Mouse (Mus musculus) hematopoietic multipotent progenitor cell, adult 10-12 weeks (in vitro differentiated cells): ENCODE measurements around the gene Fcgr1. TPM values are rescaled to one million over a fixed set of nuclear protein-coding genes. Genes with fewer than 3 reads are reported as not detected.

ENCODE experiments used
- polyA plus RNA-seq: library from polyadenylated mRNA; stranded (reverse); fragments of >175 nt; gene quantifications from 2 replicates; pipeline ENCODE4 v1.2.3, GENCODE M21; 2012; ENCODE audit warnings: low replicate concordance

The Fcgr1 gene
- 0.83 and 1.8 TPM in 2 replicates for polyA plus RNA-seq

DNA sequence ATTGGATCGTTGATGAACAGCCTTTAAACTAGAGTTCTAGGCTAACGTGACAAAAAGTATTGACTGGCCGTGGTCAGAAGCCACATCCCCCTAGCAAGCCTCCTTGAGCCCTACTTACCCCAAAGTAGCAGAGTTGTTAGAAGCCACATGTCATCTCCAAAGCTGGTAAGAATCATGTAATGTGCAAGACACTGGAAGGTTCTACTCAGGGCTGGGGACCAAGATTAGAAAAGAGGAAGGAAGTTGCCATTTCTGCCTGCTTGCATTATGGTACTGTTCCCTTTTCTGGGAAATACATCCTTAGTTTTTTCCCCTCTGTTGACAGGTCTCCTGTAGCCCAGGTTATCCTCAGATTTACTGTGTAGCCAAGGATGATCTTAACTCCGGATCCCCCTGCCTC, at the start of gene Fcgr1:
Gene Fcgr1 (minus strand): TSS at position 183 of the 400 bp plus-strand sequence.

DNA sequence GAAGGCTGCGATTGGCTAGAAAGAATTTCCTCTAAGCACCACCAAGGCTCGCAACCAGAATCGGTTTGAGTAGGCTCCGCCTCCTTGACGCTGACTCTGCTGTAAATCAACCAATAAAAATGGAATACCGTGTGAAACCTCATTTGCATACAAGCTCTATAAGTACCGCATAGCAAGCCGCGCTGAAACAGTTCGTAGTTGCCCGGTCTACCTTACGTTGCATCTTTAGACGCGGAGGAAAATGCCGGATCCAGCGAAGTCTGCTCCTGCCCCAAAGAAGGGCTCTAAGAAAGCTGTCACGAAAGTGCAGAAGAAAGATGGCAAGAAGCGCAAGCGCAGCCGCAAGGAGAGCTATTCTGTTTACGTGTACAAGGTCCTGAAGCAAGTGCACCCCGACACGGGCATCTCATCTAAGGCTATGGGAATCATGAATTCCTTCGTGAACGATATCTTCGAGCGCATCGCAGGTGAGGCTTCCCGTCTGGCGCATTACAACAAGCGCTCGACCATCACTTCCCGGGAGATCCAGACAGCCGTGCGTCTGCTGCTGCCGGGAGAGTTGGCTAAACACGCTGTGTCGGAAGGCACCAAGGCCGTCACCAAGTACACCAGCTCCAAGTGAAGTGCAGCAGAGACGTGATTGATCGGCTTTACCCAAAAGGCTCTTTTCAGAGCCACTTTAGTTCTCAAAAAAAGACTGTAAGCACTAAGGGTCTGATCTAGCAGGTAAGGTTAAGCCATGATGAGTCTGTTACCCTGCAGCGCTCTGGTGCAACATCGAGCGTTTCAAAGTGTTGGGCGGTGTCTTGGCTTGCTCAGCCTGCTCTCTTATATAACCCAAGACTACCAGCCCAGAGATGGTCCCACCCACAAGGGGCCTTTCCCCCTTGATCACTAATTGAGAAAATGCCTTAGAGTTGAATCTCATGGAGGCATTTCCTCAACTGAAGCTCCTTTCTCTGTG, 24.0 kb downstream of the Fcgr1 start, which contains the start of gene Hist2h2bb:
Gene Hist2h2bb (plus strand): TSS at position 242 of the 964 bp plus-strand sequence.

DNA sequence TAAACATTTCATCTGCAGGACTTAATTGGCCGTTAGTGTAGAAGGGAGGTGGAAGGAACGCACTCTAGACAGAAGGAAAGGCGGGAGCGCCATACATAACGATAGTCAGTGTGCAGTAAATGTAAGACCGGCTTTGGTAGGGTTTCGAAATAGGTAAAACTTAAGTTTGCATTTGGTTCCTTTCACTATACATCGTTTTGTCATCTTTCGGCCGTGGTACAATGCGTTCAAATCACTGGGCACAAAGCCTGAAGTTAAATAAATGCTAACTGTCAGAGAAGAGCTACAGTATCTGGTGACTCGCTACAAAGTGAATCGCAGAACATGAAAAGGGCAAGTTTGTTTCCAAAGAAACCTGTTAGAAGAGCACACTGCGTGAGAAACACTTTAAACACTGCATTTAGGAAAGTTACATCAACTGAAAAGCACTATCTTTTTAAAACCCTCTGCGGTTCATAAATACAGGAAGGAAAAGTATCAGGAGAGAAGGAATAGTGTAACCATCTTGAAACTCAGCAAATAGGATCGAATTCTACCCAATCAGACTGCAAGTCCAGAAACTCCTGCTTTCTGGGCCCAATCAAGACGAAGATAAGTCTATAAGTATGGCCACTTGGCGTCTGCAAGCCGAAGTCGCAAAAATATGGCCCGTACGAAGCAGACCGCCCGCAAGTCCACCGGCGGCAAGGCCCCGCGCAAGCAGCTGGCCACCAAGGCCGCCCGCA, 25.6 kb downstream of the Fcgr1 start, which contains the start of gene Hist2h3b:
Gene Hist2h3b (plus strand): TSS at position 604 of the 725 bp plus-strand sequence.

DNA sequence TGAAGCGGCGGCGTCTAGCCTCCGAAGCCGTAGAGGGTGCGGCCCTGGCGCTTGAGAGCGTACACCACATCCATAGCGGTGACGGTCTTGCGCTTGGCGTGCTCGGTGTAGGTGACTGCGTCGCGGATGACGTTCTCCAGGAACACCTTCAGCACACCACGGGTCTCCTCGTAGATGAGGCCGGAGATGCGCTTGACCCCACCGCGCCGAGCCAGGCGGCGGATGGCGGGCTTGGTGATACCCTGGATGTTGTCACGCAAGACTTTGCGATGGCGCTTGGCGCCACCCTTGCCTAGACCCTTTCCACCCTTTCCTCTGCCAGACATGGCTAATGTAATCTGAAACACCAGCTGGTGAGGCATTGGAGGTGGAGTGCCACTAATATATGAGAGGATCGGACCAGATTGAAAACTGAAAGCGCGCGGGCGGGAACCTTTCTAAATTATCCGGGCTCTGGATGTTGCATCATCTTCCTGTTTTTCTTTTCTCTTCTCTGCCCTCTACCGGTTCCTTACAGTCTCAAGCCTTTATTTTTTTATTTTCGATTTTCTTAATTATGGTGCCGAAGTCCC, 30.7 kb downstream of the Fcgr1 start, which contains the start of gene Hist2h4:
Gene Hist2h4 (minus strand): TSS at position 333 of the 572 bp plus-strand sequence.

DNA sequence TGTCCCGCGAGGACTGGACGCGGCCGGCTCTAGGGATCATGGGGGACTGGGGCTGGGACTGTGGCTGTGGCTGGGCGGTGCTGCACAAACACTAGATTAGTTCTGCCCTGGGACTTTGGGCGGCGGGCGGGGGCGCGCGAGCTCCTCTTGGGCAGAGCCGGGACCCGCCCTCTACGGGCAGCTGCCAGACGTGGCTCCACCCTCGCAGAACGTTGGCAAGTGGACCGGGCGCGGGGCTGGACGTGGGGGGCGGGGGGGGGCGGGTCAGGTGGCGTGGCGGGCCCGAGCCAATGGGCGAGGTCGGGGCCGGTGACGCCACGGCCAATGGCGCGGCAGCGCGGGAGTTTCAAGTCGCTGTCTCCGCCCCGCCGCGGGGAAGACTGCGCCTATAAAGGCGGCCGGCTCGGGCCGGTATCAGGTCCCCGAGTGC, 47.3 kb downstream of the Fcgr1 start, which contains the start of gene Hist2h3c1:
Gene Hist2h3c1 (plus strand): TSS at position 259 of the 430 bp plus-strand sequence.

DNA sequence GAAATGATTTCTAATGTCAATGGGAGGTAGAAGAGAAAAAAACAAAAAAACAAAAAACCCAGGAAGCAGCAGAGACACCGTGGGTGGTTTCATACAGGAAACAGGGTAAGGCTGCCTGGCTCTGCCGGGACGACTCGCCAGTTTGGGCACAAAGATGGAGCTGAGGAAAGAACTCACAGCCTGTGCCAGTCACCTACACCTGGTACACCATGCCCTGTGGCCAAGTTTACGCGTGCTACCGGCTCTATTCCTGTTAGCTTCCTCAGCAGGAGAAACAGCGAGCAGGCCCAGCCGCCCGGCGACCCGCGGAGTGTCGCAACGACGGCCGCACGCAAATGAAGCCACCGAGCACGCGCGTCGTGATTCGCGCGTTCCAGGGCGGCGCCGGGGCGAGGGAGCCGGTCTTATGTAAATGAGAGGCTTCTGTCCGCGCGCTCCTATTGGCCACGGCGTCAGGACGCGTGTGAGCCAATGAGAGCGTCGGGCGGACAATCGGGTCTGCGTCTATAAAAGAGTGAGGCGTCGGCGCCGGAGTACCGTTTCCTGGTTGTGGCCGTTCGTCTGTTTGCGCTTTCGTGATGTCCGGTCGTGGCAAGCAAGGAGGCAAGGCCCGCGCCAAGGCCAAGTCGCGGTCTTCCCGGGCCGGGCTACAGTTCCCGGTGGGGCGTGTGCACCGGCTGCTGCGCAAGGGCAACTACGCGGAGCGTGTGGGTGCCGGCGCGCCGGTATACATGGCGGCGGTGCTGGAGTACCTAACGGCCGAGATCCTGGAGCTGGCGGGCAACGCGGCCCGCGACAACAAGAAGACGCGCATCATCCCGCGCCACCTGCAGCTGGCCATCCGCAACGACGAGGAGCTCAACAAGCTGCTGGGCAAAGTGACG, 48.5 kb downstream of the Fcgr1 start, which contains the start of gene Hist2h2aa1:
Gene Hist2h2aa1 (plus strand): TSS at position 495 of the 884 bp plus-strand sequence.

DNA sequence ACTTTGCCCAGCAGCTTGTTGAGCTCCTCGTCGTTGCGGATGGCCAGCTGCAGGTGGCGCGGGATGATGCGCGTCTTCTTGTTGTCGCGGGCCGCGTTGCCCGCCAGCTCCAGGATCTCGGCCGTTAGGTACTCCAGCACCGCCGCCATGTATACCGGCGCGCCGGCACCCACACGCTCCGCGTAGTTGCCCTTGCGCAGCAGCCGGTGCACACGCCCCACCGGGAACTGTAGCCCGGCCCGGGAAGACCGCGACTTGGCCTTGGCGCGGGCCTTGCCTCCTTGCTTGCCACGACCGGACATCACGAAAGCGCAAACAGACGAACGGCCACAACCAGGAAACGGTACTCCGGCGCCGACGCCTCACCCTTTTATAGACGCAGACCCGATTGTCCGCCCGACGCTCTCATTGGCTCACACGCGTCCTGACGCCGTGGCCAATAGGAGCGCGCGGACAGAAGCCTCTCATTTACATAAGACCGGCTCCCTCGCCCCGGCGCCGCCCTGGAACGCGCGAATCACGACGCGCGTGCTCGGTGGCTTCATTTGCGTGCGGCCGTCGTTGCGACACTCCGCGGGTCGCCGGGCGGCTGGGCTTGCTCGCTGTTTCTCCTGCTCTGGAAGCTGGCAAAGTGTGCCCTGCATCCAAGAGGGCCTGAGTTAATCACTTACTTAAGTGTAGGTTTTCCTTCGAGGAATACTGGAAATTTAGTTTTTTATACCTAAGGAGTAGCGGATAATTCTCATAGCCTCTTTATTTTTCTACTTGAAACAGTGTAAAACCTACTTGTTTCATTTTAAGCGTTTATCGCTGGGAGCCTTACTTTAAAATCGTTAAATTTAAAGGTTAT, 53.6 kb downstream of the Fcgr1 start, which contains the start of gene Hist2h2aa2:
Gene Hist2h2aa2 (minus strand): TSS at position 328 of the 850 bp plus-strand sequence.

DNA sequence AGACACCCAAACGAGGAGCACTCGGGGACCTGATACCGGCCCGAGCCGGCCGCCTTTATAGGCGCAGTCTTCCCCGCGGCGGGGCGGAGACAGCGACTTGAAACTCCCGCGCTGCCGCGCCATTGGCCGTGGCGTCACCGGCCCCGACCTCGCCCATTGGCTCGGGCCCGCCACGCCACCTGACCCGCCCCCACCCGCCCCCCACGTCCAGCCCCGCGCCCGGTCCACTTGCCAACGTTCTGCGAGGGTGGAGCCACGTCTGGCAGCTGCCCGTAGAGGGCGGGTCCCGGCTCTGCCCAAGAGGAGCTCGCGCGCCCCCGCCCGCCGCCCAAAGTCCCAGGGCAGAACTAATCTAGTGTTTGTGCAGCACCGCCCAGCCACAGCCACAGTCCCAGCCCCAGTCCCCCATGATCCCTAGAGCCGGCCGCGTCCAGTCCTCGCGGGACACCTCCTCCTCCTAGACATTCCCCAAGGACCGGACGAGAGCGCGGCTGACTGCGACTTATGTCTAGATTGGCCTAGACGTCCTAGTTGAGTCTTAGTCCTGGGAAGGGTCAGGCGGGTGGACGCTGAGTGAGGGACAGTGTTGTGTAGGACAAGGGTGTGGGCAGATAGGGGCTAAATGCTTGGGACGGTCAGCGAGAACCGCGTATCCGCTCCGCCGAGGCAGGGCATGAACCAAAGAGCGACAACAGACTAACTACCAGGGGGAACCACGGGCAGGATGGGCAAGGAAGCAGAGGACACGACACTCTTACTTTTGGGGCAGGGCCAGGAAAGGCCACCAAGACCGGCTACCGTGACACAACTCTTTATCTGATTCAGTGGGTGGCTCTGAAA, 54.6 kb downstream of the Fcgr1 start, which contains the start of gene Hist2h3c2:
Gene Hist2h3c2 (minus strand): TSS at position 174 of the 840 bp plus-strand sequence.

Other genes starting within 250 kb of the Fcgr1 start
- gene Vps45, start 235.5 kb downstream of the Fcgr1 start, polyA plus RNA-seq, result 3.7 and 6.5 TPM in 2 replicates
- gene Otud7b, start 189.4 kb downstream of the Fcgr1 start, polyA plus RNA-seq, result 11.8 and 12.2 TPM in 2 replicates
- gene Mtmr11, start 132.0 kb downstream of the Fcgr1 start, polyA plus RNA-seq, result 0.06 and 0.09 TPM in 2 replicates
- gene Sf3b4, start 121.6 kb downstream of the Fcgr1 start, polyA plus RNA-seq, result 318 and 510 TPM in 2 replicates
- 2.5 and 3.2 TPM in 2 replicates for gene Sv2a, start 112.8 kb downstream of the Fcgr1 start, polyA plus RNA-seq
- 39.2 and 60.6 TPM in 2 replicates for gene Bola1, start 74.3 kb downstream of the Fcgr1 start, polyA plus RNA-seq
- 0.92 TPM in 1 of 2 replicates, not detected in the other for gene Hist2h2ab, start 74.1 kb downstream of the Fcgr1 start, polyA plus RNA-seq
- gene Hist2h2ac, start 73.1 kb downstream of the Fcgr1 start, polyA plus RNA-seq, result 9.9 and 10.9 TPM in 2 replicates
- 0.81 and 1.8 TPM in 2 replicates for gene Hist2h2be, start 72.8 kb downstream of the Fcgr1 start, polyA plus RNA-seq
- 11.6 and 19.6 TPM in 2 replicates for gene Hist2h3c2, start 54.8 kb downstream of the Fcgr1 start, polyA plus RNA-seq
- gene Hist2h2aa2, start 53.7 kb downstream of the Fcgr1 start, polyA plus RNA-seq, result 148 and 380 TPM in 2 replicates
- gene Hist2h2aa1, start 48.5 kb downstream of the Fcgr1 start, polyA plus RNA-seq, result 11.3 and 34.0 TPM in 2 replicates
- gene Hist2h3c1, start 47.3 kb downstream of the Fcgr1 start, polyA plus RNA-seq, result not detected in 2 replicates
- gene Hist2h4, start 30.7 kb downstream of the Fcgr1 start, polyA plus RNA-seq, result 5.5 and 5.8 TPM in 2 replicates
- gene Hist2h3b, start 25.3 kb downstream of the Fcgr1 start, polyA plus RNA-seq, result 38.1 and 40.7 TPM in 2 replicates
- gene Hist2h2bb, start 24.2 kb downstream of the Fcgr1 start, polyA plus RNA-seq, result 1.0 and 1.8 TPM in 2 replicates
- gene BC107364, start 158.3 kb upstream of the Fcgr1 start, polyA plus RNA-seq, result not detected in 2 replicates
- gene Hfe2, start 231.2 kb upstream of the Fcgr1 start, polyA plus RNA-seq, result 1.5 and 2.1 TPM in 2 replicates